Mouse (Mus musculus) small intestine, adult 2 months (tissue): ENCODE measurements around the gene Rhbdf2.
"Not testable (repeated sequence)": the region's sequence is repeated elsewhere in the genome, so short reads cannot be mapped to it uniquely, and the experiment has no call there.

Source experiments
- CTCF ChIP-seq: fragments of 200-500 bp; IDR thresholded peaks from 2 replicates; pipeline ENCODE4 v1.5.1; 2012; ENCODE audit warnings: low read depth, mild to moderate bottlenecking, control low read depth, inconsistent platforms, low read length, moderate library complexity, mixed read lengths; ENCODE audit not compliant: insufficient replicate concordance, insufficient read length; ENCODE audit errors: extremely low read depth
- POLR2A ChIP-seq: fragments of 200-500 bp; IDR thresholded peaks from 2 replicates; pipeline ENCODE4 v1.6.1; 2012; ENCODE audit warnings: low read depth, mild to moderate bottlenecking, control low read depth, inconsistent platforms, low read length, moderate library complexity

DNA sequence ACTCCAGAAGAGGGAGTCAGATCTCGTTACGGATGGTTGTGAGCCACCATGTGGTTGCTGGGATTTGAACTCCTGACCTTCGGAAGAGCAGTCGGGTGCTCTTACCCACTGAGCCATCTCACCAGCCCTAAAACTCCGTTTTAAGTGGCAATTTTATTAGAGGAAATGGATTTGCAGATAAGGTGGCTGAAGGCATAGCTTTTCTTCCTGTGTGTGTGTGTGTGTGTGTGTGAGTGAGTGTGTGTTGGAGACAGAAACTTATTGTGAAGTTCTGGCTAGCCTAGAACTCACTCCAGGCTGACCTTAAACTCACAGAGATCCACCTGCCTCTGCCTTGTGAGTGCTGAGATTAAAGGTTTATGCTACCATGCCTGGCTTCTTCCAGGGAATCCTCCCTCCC lies 40.2 kb upstream of the Rhbdf2 start:
- not testable (repeated sequence) for TF ChIP-seq CTCF, POLR2A
